Mouse (Mus musculus) splenic B cell, adult 2 months (primary cell): ENCODE results near the gene Klhdc3.

Source experiments
- DNase-seq: peaks from one replicate; pipeline ENCODE4 v3.0.0-alpha.2; 2011; ENCODE audit warnings: low read depth, low spot score
- H3K27me3 ChIP-seq: 2 replicates; pipeline ENCODE4 v1.6.1; 2012; ENCODE audit warnings: mild to moderate bottlenecking, low read length, moderate library complexity, mixed read lengths; ENCODE audit not compliant: control insufficient read depth, poor library complexity, insufficient read depth, severe bottlenecking
- H3K36me3 ChIP-seq: 2 replicates; pipeline ENCODE4 v1.6.1; 2012; ENCODE audit warnings: mild to moderate bottlenecking, low read length, moderate library complexity, mixed read lengths; ENCODE audit not compliant: control insufficient read depth, poor library complexity, insufficient read depth, severe bottlenecking

Klhdc3 gene

GRCm38 (mm10) chr17:46629685-46630441, 50.9 kb downstream of the Klhdc3 start:
- Histone ChIP-seq H3K27me3 (no peaks in the 10 kb centered on the region), H3K36me3 (no peaks in the 10 kb centered on the region)
- no peak for DNase-seq

DNA sequence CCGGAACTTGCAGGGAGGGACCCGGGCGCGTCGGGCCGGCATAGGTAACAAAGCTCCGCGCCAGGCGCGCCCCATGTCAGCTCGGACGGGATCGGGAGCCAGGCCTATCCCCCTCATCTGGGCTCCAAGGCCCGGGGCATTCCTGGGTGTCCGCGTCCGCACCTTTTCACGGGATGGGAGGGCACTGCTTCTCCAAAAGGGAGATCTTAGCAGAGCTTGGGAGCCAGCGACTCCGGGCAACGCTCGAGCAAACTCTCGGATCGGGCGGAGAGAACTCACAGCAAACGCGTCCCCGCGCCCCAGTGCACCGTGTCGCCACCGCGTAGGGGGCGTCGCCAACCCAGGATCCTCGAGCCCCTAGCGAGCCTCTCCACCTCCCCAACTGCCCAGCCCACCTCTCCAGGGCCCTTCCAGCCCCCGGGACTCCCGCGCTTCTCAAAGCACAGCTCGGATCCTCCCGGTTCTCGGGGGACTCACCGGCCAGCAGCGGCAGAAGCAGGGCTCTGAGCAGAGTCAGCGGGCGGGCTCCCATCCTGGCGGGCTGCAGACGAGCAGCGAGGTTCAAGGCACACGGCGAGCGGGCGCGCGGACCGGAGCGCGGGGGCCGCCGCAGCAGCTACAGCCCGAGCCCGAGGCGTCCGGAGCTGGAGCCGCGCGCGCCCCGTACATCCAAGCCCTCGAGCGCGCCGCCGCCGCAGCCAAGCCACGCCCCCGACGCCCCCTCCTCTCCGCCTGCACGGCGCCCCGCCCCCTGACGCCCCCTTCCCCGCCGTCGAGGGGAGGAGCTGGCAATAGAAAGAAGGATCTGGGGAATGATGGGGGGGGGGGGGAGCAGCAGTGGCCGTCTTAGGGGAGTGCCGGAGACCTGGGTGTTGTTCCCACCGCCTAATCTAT, 51.7 kb downstream of the Klhdc3 start, which contains the start of gene Ptk7:
TSS of gene Ptk7 (minus strand) at position 714 of the 894 bp plus-strand sequence.
- no peak for DNase-seq
- no peaks in the 10 kb centered on the region for H3K27me3 ChIP-seq

DNA sequence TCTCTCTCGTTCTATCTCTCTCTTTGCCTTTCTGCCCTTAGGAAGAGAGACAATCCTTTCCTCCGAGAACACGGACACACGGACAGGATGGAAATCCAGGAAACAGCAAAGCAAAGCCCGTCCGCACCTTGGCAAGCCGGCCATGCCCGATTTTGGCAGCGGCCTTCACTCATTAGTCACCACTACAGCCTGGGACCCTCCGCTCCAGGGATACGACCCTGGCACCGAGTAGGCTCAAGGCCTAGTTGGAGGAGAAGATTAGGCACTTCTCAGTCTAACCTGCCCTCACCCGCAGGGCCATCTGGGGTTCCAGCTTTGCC, 52.3 kb downstream of the Klhdc3 start:
- DNase-seq = no peak
- H3K36me3 ChIP-seq = no peaks in the 10 kb centered on the region
- no peaks in the 10 kb centered on the region for H3K27me3 ChIP-seq

More for the DNA sequence above, 51.7 kb downstream of the Klhdc3 start, which contains the start of gene Ptk7:
- H3K36me3 ChIP-seq = no peaks in the 10 kb centered on the region

GRCm38 (mm10) chr17:46627409-46627808, 53.3 kb downstream of the Klhdc3 start:
- no peak for DNase-seq
- no peaks in the 10 kb centered on the region for H3K36me3 ChIP-seq
- H3K27me3 ChIP-seq = no peaks in the 10 kb centered on the region

DNA sequence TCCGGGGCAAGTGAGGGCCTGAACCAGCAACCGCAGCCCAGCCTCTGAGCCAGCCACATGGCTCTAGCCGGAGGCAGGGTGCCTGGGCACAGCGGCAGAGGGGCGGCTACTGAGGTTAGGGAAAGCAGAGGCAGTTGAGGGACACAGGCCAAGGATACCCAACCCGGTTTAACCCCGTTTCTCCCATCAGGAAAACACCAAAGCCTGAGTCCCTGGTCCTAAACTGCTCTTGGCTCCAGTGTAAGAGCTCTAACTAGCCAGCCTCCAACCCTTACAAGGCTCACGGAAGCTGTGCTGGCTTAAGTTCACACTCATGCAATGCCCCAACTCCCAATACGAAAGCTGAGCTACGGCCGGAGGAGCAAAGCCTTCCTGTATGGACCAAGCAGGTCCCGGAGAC, 56.1 kb downstream of the Klhdc3 start:
- H3K36me3 ChIP-seq = no peaks in the 10 kb centered on the region
- DNase-seq = no peak

More for the DNA sequence above, 56.1 kb downstream of the Klhdc3 start:
- H3K27me3 ChIP-seq = no peaks in the 10 kb centered on the region
